ENCODE assay signal across 17 mouse cellular contexts in genomic region chr9:71076201-71076648, GRCm38 (mm10).
A peak's percentile ranks its signal among the peaks of the same experiment; 100 is the strongest.
DNase-seq lines count a peak whose midpoint lies in the region; ATAC-seq and TF ChIP-seq lines count a peak whose summit lies in the region.
"Had no signal": no experiment of that assay in that cellular context is flagged by ENCODE, and none has a peak within 500 bp of the region (broad histone marks: within the 10 kb centered on the region; RNA-seq: fewer than 3 reads in every experiment).

No protein-coding gene starts in this region.

- H3K27ac ChIP-seq in heart, embryonic 12.5 days (ENCODE audit: poor library complexity, severe bottlenecking): no peak overlapping the region
- no peak overlapping the region for H3K27ac ChIP-seq in lung, embryonic 14.5 days (ENCODE audit: low read depth)
- peak overlapping the region; percentile 73 for H3K27ac ChIP-seq in left cerebral cortex, adult 2 months
- H3K27ac ChIP-seq: hindbrain, postnatal 0 days; kidney, embryonic 15.5 days; liver, embryonic 13.5 days; midbrain, embryonic 15.5 days had no signal

- no peak overlapping the region for H3K9ac ChIP-seq in heart, embryonic 12.5 days
- H3K9ac ChIP-seq in lung, embryonic 14.5 days: no peak overlapping the region
- H3K9ac ChIP-seq: kidney, embryonic 15.5 days; liver, embryonic 13.5 days; midbrain, embryonic 15.5 days had no signal

- intact Hi-C loops in left cerebral cortex, adult 2 months (cut with DNase I): loop anchor here (1.0 to 10.0 kb wide), 7 partner anchors 59 to 661 kb away; partner anchors contain the start of genes Adam10, Gm10642 and Mindy2

- H3K4me2 ChIP-seq in heart, embryonic 12.5 days: no peak overlapping the region
- no peak overlapping the region for H3K4me2 ChIP-seq in lung, embryonic 14.5 days
- H3K4me2 ChIP-seq: kidney, embryonic 15.5 days; liver, embryonic 13.5 days; midbrain, embryonic 15.5 days had no signal

- H3K4me1 ChIP-seq in heart, embryonic 12.5 days (replicated peaks): 0 out of 2 replicates have a peak, but pooled peaks cover 3% of the 10 kb centered on the region
- no peaks in the 10 kb centered on the region for H3K4me1 ChIP-seq in lung, embryonic 14.5 days (ENCODE audit: insufficient read depth)
- no peaks in the 10 kb centered on the region for H3K4me1 ChIP-seq in lung, adult 2 months (ENCODE audit: control insufficient read depth, insufficient read depth, low read length)
- H3K4me1 ChIP-seq: midbrain, embryonic 15.5 days had no signal

- no peaks in the 10 kb centered on the region for H3K9me3 ChIP-seq in heart, embryonic 12.5 days (replicated peaks)
- no peaks in the 10 kb centered on the region for H3K9me3 ChIP-seq in lung, embryonic 14.5 days (ENCODE audit: low read depth, low read length)
- H3K9me3 ChIP-seq: G1E; kidney, embryonic 15.5 days; liver, embryonic 13.5 days; midbrain, embryonic 15.5 days had no signal

- H3K27me3 ChIP-seq in heart, embryonic 12.5 days (replicated peaks): no peaks in the 10 kb centered on the region
- no peaks in the 10 kb centered on the region for H3K27me3 ChIP-seq in lung, embryonic 14.5 days (ENCODE audit: insufficient read depth, low read length)
- H3K27me3 ChIP-seq: kidney, embryonic 15.5 days; liver, embryonic 13.5 days; midbrain, embryonic 15.5 days had no signal

- DNase-seq in heart, adult 11 months: peak; percentile 88
- DNase-seq in lung, embryonic 14.5 days: peak; percentile 27
- DNase-seq in lung, adult 2 months: no peak
- DNase-seq in left cerebral cortex, adult 2 months (ENCODE audit: extremely low spot score in 1 of 2, low spot score in 2 of 2): peak; percentile 26 to 62
- peak; percentile 72 for DNase-seq in right cerebral cortex, postnatal 25 days
- no peak for DNase-seq in adrenal gland, postnatal 4 days (ENCODE audit: low spot score in 2 of 2)
- DNase-seq in cerebellum, adult 11 months: no peak
- DNase-seq: adrenal gland, postnatal 10 days; heart, postnatal 10 days; liver, embryonic 13.5 days; thymus, adult 18-20 months had no signal

- no peak overlapping the region for H3K4me3 ChIP-seq in heart, embryonic 12.5 days
- H3K4me3 ChIP-seq in lung, embryonic 14.5 days (ENCODE audit: low read depth, low read length): no peak overlapping the region
- no peak overlapping the region for H3K4me3 ChIP-seq in lung, adult 2 months (replicated peaks; ENCODE audit: extremely low read depth, low read depth, low read length)
- H3K4me3 ChIP-seq in left cerebral cortex, adult 2 months: no peak overlapping the region
- H3K4me3 ChIP-seq: kidney, embryonic 15.5 days; liver, embryonic 13.5 days; midbrain, embryonic 15.5 days had no signal

- ATAC-seq in heart, embryonic 12.5 days (ENCODE audit: insufficient number of reproducible peaks, low FRiP score): no peak
- peak; percentile 54; the same call in 1 of the 2 replicates for ATAC-seq in lung, embryonic 14.5 days (ENCODE audit: insufficient read depth)
- ATAC-seq: forebrain, embryonic 14.5 days; hindbrain, postnatal 0 days; midbrain, embryonic 15.5 days had no signal

- H3K36me3 ChIP-seq in heart, embryonic 12.5 days: no peaks in the 10 kb centered on the region
- H3K36me3 ChIP-seq in lung, embryonic 14.5 days (ENCODE audit: insufficient read depth): no peaks in the 10 kb centered on the region
- H3K36me3 ChIP-seq: G1E; kidney, embryonic 15.5 days; liver, embryonic 13.5 days; midbrain, embryonic 15.5 days had no signal

- WGBS in heart, embryonic 12.5 days: 75% methylated on average over 12 of the region's 12 CpGs
- 67% methylated on average over 12 of the region's 12 CpGs for WGBS in lung, embryonic 14.5 days
- WGBS in lung, adult 2 months: 72% methylated on average over 12 of the region's 12 CpGs

- no peak for TF ChIP-seq CTCF in lung, embryonic 14.5 days (IDR thresholded peaks at IDR 0.05; ENCODE audit: low read depth)
- no peak for TF ChIP-seq CTCF in lung, adult 2 months (IDR thresholded peaks at IDR 0.05; ENCODE audit: insufficient read depth, low read length)
- TF ChIP-seq CTCF in left cerebral cortex, adult 2 months (IDR thresholded peaks at IDR 0.05): no peak

- no peak for TF ChIP-seq POLR2A in lung, adult 2 months (IDR thresholded peaks at IDR 0.05; ENCODE audit: borderline replicate concordance, extremely low read depth, low read depth, low read length)

Comparison
In these comparisons a context has a peak if more than half of its experiments do, and no peak if none do; other contexts are left out.
1. DNase-seq: peak in heart, adult 11 months (single experiment), lung, embryonic 14.5 days (single experiment), left cerebral cortex, adult 2 months (2 of 2) and right cerebral cortex, postnatal 25 days (single experiment); none in lung, adult 2 months (single experiment), adrenal gland, postnatal 4 days (0 of 2) and cerebellum, adult 11 months (single experiment).